Mouse (Mus musculus): Measurements from ENCODE around the gene Sh3bp5.

DNA sequence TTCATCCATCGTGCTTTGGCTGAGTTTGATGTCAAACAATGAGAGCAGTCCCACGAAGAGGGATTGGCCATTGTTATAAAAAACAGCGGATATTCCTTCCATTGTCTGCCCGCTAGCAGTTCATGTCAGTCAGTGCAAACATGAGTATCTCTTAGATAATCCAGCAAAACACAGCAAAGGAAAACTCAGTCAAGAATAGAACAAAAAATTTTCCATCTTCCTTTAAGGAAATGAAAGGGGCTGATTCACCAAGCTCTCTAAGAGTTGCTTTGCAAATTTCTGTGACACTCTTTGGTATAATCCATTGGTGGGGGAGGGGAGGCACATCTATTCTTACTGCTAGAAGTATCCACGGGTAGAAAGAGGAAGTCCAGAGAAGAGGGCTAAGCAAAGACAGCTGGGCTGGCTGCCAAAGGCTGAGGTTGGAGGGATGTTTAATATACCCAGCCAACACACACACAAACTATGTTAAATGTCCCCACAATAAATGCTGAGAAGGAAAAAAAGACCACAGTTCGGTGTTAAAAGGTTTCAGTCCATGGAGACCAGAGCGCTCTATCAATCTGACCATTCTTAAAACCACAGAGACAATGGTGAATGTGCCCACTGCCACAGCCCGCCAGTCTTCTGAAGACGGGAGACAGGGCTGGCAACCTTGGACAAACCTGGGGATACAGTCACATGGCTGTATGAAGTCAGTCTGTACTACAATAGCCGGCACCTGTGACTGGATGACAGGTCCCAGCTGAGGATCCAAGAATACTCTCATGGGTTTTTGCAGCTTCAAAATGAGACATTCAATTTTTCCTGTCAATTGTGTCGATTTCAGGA lies 12.7 kb downstream of the Sh3bp5 start:
- TF ChIP-seq POLR2A (IDR thresholded peaks at IDR 0.05; ENCODE audit: insufficient read depth, low read depth, low read length) (no peak), EP300 (IDR thresholded peaks at IDR 0.05; ENCODE audit: insufficient read depth, low read depth, low read length) (no peak), CTCF (IDR thresholded peaks at IDR 0.05) (no peak)

All from heart, adult 2 months (tissue).